In genomic region chr11:83854091-83854490, GRCm38 (mm10) we compare ENCODE assay signal across 16 mouse cellular contexts. TPM values are rescaled to one million over a fixed set of nuclear protein-coding genes. Genes with fewer than 3 reads are reported as not detected.
DNase-seq lines count a peak whose midpoint lies in the region; ATAC-seq lines count a peak whose summit lies in the region.
"Had no signal": no experiment of that assay in that cellular context is flagged by ENCODE, and none has a peak within 500 bp of the region (broad histone marks: within the 10 kb centered on the region; RNA-seq: fewer than 3 reads in every experiment).

No protein-coding gene starts in this region.

- no peak overlapping the region for H3K27ac ChIP-seq in liver, embryonic 16.5 days (ENCODE audit: low read length)
- no peak overlapping the region for H3K27ac ChIP-seq in liver, embryonic 12.5 days
- H3K27ac ChIP-seq in intestine, embryonic 14.5 days (ENCODE audit: low read depth): no peak overlapping the region
- H3K27ac ChIP-seq: forebrain, embryonic 13.5 days; gastrocnemius, adult 2 months; heart, embryonic 15.5 days; hindbrain, embryonic 15.5 days; limb, embryonic 13.5 days; midbrain, embryonic 12.5 days had no signal

- H3K4me1 ChIP-seq in liver, embryonic 16.5 days (ENCODE audit: control insufficient read depth, low read depth, low read length): no peaks in the 10 kb centered on the region; the same call in 1 of the 2 replicates
- no peaks in the 10 kb centered on the region for H3K4me1 ChIP-seq in liver, embryonic 12.5 days
- 0 out of 2 replicates have a peak, but pooled peaks cover 2% of the 10 kb centered on the region for H3K4me1 ChIP-seq in intestine, embryonic 14.5 days (replicated peaks; ENCODE audit: control insufficient read depth, insufficient read depth, low read length)

- ATAC-seq in liver, embryonic 16.5 days (ENCODE audit: low read depth): no peak
- no peak for ATAC-seq in liver, embryonic 12.5 days
- ATAC-seq in intestine, embryonic 14.5 days (replicated peaks; ENCODE audit: low FRiP score, low TSS enrichment, low read depth): no peak
- ATAC-seq: forebrain, embryonic 13.5 days had no signal

- no peaks in the 10 kb centered on the region for H3K36me3 ChIP-seq in liver, embryonic 16.5 days (ENCODE audit: control insufficient read depth, insufficient read depth)
- H3K36me3 ChIP-seq in liver, embryonic 12.5 days: no peaks in the 10 kb centered on the region
- H3K36me3 ChIP-seq in intestine, embryonic 14.5 days (ENCODE audit: control insufficient read depth, insufficient read depth, low read length): no peaks in the 10 kb centered on the region
- H3K36me3 ChIP-seq: heart, embryonic 15.5 days; hindbrain, embryonic 15.5 days; limb, embryonic 13.5 days; midbrain, embryonic 12.5 days had no signal

- peak overlapping the region; percentile 2; the same call in 1 of the 2 replicates for H3K4me2 ChIP-seq in liver, embryonic 16.5 days (ENCODE audit: low read depth, low read length)
- no peak overlapping the region for H3K4me2 ChIP-seq in liver, embryonic 12.5 days
- H3K4me2 ChIP-seq in intestine, embryonic 14.5 days (ENCODE audit: low read length): peak overlapping the region; percentile 38
- H3K4me2 ChIP-seq: forebrain, embryonic 13.5 days; hindbrain, embryonic 15.5 days; midbrain, embryonic 12.5 days had no signal

- H3K9me3 ChIP-seq in liver, embryonic 16.5 days (replicated peaks; ENCODE audit: control insufficient read depth, low read length): no peaks in the 10 kb centered on the region
- H3K9me3 ChIP-seq in liver, embryonic 12.5 days (replicated peaks): no peaks in the 10 kb centered on the region
- no peaks in the 10 kb centered on the region for H3K9me3 ChIP-seq in intestine, embryonic 14.5 days (ENCODE audit: control insufficient read depth, low read length)
- H3K9me3 ChIP-seq: forebrain, embryonic 13.5 days; heart, embryonic 15.5 days; hindbrain, embryonic 15.5 days; limb, embryonic 13.5 days; midbrain, embryonic 12.5 days had no signal

- H3K4me3 ChIP-seq in liver, embryonic 16.5 days (ENCODE audit: low read depth, low read length): no peak overlapping the region
- H3K4me3 ChIP-seq in liver, embryonic 12.5 days: no peak overlapping the region
- peak overlapping the region; percentile 37 for H3K4me3 ChIP-seq in intestine, embryonic 14.5 days (ENCODE audit: low read depth, low read length)
- H3K4me3 ChIP-seq: forebrain, embryonic 13.5 days; hindbrain, embryonic 15.5 days had no signal

- H3K27me3 ChIP-seq in liver, embryonic 16.5 days (ENCODE audit: control insufficient read depth, insufficient read depth, low read depth, low read length): peaks cover 64% of the 10 kb centered on the region
- H3K27me3 ChIP-seq in liver, embryonic 12.5 days (replicated peaks): peaks cover 91% of the 10 kb centered on the region
- peaks cover 76% of the 10 kb centered on the region for H3K27me3 ChIP-seq in intestine, embryonic 14.5 days (replicated peaks; ENCODE audit: control insufficient read depth, insufficient read depth, low read length)

- DNase-seq in heart, postnatal 10 days: peak; percentile 10 to 17
- no peak for DNase-seq in heart, adult 9 months (ENCODE audit: low spot score in 2 of 2)
- no peak for DNase-seq in intestine, embryonic 14.5 days (ENCODE audit: low spot score)
- DNase-seq in retina, embryonic 14.5 days (ENCODE audit: low spot score): peak; percentile 47
- no peak for DNase-seq in thymus, postnatal 0 days (ENCODE audit: low spot score)
- DNase-seq in frontal cortex, postnatal 10 days (ENCODE audit: low spot score in 2 of 2): no peak
- DNase-seq: gastrocnemius, adult 2 months; heart, adult 11 months; thymus, postnatal 14 days had no signal

- H3K9ac ChIP-seq in liver, embryonic 16.5 days (ENCODE audit: low read depth, low read length): no peak overlapping the region
- H3K9ac ChIP-seq in liver, embryonic 12.5 days: no peak overlapping the region
- H3K9ac ChIP-seq in intestine, embryonic 14.5 days (ENCODE audit: low read length): peak overlapping the region; percentile 48
- H3K9ac ChIP-seq: forebrain, embryonic 13.5 days; heart, embryonic 15.5 days; hindbrain, embryonic 15.5 days; limb, embryonic 13.5 days; midbrain, embryonic 12.5 days had no signal

- intact Hi-C loops in heart, postnatal 10 days (cut with DNase I): no loop called here

- WGBS in liver, embryonic 16.5 days (ENCODE audit: insufficient replicate concordance): 9% methylated on average over 10 of the region's 10 CpGs
- WGBS in liver, embryonic 12.5 days (ENCODE audit: insufficient replicate concordance): 10% methylated on average over 10 of the region's 10 CpGs
- WGBS in intestine, embryonic 14.5 days: 7% methylated on average over 10 of the region's 10 CpGs

RNA-seq across cellular contexts. Expression of gene Hnf1b, which starts 4.2 kb away (rescaled TPM):
- total RNA-seq in heart, postnatal 10 days (2021): not detected
- 4.6 and 5.9 TPM in 2 replicates for polyA plus RNA-seq in liver, embryonic 16.5 days (2015; fragmentation: Nextera tagmentation; extraction: Ambion mirVana)
- 2.2 and 2.5 TPM in 2 replicates for polyA plus RNA-seq in liver, embryonic 12.5 days (2016; fragmentation: Nextera tagmentation; extraction: Ambion mirVana)
- polyA plus RNA-seq in intestine, embryonic 14.5 days (2014; fragmentation: Nextera tagmentation; extraction: Ambion mirVana): 11.5 and 15.1 TPM in 2 replicates
- polyA plus RNA-seq in thymus, postnatal 0 days (2015; fragmentation: Nextera tagmentation; extraction: Ambion mirVana): not detected in 2 replicates
- total RNA-seq: gastrocnemius, adult 2 months had no signal
- polyA plus RNA-seq: forebrain, embryonic 13.5 days; limb, embryonic 13.5 days; midbrain, embryonic 12.5 days had no signal

Comparison
In these comparisons a context has a peak if more than half of its experiments do, and no peak if none do; other contexts are left out.
1. DNase-seq: peak in heart, postnatal 10 days (2 of 2) and retina, embryonic 14.5 days (single experiment); none in heart, adult 9 months (0 of 2), intestine, embryonic 14.5 days (single experiment), thymus, postnatal 0 days (single experiment) and frontal cortex, postnatal 10 days (0 of 2).